Mouse (Mus musculus): ENCODE measurements around the gene Cadm2. TPM values are rescaled to one million over a fixed set of nuclear protein-coding genes. Genes with fewer than 3 reads are reported as not detected.

The Cadm2 gene
- polyA plus RNA-seq, 1 experiment from 2014 or later = 0.20 TPM

- 67% methylated on average over 3 of the region's 3 CpGs for WGBS
- no peak overlapping the region for H3K4me2 ChIP-seq
- H3K9ac ChIP-seq = no peak overlapping the region
- no peak for ATAC-seq (replicated peaks; ENCODE audit: insufficient number of reproducible peaks, insufficient read depth, low FRiP score, low read depth)
- H3K27ac ChIP-seq = no peak overlapping the region
- no peaks in the 10 kb centered on the region for H3K4me1 ChIP-seq (replicated peaks)
- H3K27me3 ChIP-seq = no peaks in the 10 kb centered on the region
- H3K36me3 ChIP-seq = no peaks in the 10 kb centered on the region
- no peaks in the 10 kb centered on the region for H3K9me3 ChIP-seq (replicated peaks)
- no peak overlapping the region for H3K4me3 ChIP-seq
Observed at GRCm38 (mm10) chr16:66824866-66825265, 795.8 kb downstream of the Cadm2 start.

GRCm38 (mm10) chr16:66811495-66811894 is 809.2 kb downstream of the Cadm2 start:
- no peak for ATAC-seq (replicated peaks; ENCODE audit: insufficient number of reproducible peaks, insufficient read depth, low FRiP score, low read depth)

DNA sequence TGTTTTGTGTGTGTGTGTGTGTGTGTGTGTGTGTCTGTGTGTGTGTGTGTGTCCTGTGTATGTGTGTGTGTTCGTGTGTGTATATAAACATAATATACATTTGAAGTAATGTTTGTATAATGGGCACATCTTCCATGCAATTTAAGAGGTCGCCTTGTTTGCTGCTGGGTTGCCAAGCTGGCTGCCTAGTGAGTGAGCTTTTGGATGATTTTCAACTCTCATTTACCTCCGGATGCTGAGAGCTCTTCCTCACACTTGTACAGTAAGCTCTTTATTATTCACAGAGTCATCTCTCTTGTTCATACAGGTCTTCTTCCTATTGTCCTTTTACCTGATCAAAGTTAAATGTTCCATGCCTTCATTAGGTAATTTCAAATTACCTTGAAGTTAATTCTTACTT is 822.5 kb downstream of the Cadm2 start:
- Histone ChIP-seq H3K9ac (no peak overlapping the region), H3K4me2 (no peak overlapping the region), H3K4me3 (no peak overlapping the region), H3K9me3 (replicated peaks) (no peaks in the 10 kb centered on the region), H3K4me1 (replicated peaks) (no peaks in the 10 kb centered on the region), H3K36me3 (no peaks in the 10 kb centered on the region), H3K27me3 (no peaks in the 10 kb centered on the region), H3K27ac (no peak overlapping the region)
- ATAC-seq (replicated peaks; ENCODE audit: insufficient number of reproducible peaks, insufficient read depth, low FRiP score, low read depth) = no peak
- WGBS = 65% methylated on average over 3 of the region's 3 CpGs

More at GRCm38 (mm10) chr16:66811495-66811894, 809.2 kb downstream of the Cadm2 start:
- Histone ChIP-seq H3K36me3 (no peaks in the 10 kb centered on the region), H3K27me3 (no peaks in the 10 kb centered on the region), H3K9ac (no peak overlapping the region), H3K9me3 (replicated peaks) (no peaks in the 10 kb centered on the region), H3K4me2 (no peak overlapping the region), H3K27ac (no peak overlapping the region), H3K4me1 (replicated peaks) (no peaks in the 10 kb centered on the region), H3K4me3 (no peak overlapping the region)

GRCm38 (mm10) chr16:66793067-66793466 is 827.6 kb downstream of the Cadm2 start:
- no peak for ATAC-seq (replicated peaks; ENCODE audit: insufficient number of reproducible peaks, insufficient read depth, low FRiP score, low read depth)
- Histone ChIP-seq H3K36me3 (no peaks in the 10 kb centered on the region), H3K9me3 (replicated peaks) (no peaks in the 10 kb centered on the region), H3K27ac (no peak overlapping the region), H3K9ac (no peak overlapping the region), H3K4me2 (no peak overlapping the region), H3K4me1 (replicated peaks) (no peaks in the 10 kb centered on the region), H3K27me3 (no peaks in the 10 kb centered on the region), H3K4me3 (no peak overlapping the region)
- WGBS = 75% methylated on average over 3 of the region's 3 CpGs

DNA sequence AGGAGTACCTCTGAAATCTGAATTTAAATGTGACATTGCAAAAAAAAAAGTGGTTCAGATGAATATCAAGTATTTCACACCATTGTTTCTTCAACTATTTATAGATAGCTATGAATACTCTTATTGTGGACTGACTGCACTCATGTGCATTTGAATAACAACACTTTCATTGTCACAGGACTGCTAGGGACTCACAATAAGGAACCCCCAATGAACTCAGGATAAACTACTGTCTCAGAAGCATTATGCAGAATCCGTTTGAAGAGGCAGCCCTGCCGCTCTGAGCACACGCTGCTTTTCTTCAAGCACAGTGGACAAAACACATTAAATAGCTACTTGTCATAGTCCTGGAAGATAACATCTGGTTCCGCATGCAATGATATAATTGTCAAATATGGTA is 848.8 kb downstream of the Cadm2 start:
- WGBS = 63% methylated on average over 4 of the region's 4 CpGs
- no peaks in the 10 kb centered on the region for H3K9me3 ChIP-seq (replicated peaks)
- H3K27ac ChIP-seq = no peak overlapping the region
- no peak overlapping the region for H3K9ac ChIP-seq
- no peaks in the 10 kb centered on the region for H3K27me3 ChIP-seq
- no peak overlapping the region for H3K4me3 ChIP-seq
- no peaks in the 10 kb centered on the region for H3K4me1 ChIP-seq (replicated peaks)
- no peak for ATAC-seq (replicated peaks; ENCODE audit: insufficient number of reproducible peaks, insufficient read depth, low FRiP score, low read depth)
- no peaks in the 10 kb centered on the region for H3K36me3 ChIP-seq
- no peak overlapping the region for H3K4me2 ChIP-seq

- Histone ChIP-seq H3K9ac (no peak overlapping the region), H3K4me3 (no peak overlapping the region), H3K4me1 (replicated peaks) (no peaks in the 10 kb centered on the region), H3K4me2 (no peak overlapping the region), H3K27me3 (no peaks in the 10 kb centered on the region), H3K27ac (no peak overlapping the region), H3K36me3 (no peaks in the 10 kb centered on the region), H3K9me3 (replicated peaks) (no peaks in the 10 kb centered on the region)
- 82% methylated on average over 4 of the region's 4 CpGs for WGBS
- no peak for ATAC-seq (replicated peaks; ENCODE audit: insufficient number of reproducible peaks, insufficient read depth, low FRiP score, low read depth)
Observed at GRCm38 (mm10) chr16:66769545-66769944, 851.2 kb downstream of the Cadm2 start.

DNA sequence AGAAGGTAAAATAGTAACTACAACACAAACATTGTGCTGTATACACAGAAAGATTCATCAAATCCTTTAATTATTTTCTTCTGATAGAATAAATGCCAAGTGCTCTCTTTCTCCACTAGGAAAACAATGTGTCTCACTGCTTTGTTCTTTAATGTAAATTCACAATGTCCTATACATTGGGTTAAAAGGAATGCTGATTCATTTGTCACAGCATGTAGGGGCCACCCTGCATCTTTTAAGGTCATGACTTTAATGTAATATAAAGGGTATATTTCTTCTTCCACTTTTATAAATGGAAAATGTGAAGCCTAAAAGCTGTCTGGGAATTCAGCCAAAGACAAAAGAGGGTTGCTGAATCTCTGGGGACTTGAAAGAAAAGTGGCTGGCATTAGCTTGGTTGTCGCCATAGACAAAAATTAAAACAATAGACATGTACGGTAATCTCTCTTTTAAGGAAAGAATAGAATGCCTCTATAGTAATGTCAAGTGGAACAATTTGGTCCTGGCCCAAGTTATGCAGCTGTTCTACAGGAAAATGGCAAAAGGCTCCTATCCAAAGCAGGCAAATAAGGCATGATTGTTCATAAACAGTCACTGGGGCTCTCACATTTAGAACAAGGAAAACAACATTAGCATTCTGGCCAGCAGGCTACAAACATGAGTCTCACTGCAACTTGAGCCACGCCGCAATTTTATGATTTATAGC is 851.9 kb downstream of the Cadm2 start:
- H3K9ac ChIP-seq = no peak overlapping the region
- no peak for ATAC-seq (replicated peaks; ENCODE audit: insufficient number of reproducible peaks, insufficient read depth, low FRiP score, low read depth)
- H3K27ac ChIP-seq = no peak overlapping the region
- H3K4me3 ChIP-seq = no peak overlapping the region
- no peaks in the 10 kb centered on the region for H3K36me3 ChIP-seq
- H3K4me1 ChIP-seq (replicated peaks) = no peaks in the 10 kb centered on the region
- H3K4me2 ChIP-seq = no peak overlapping the region
- H3K9me3 ChIP-seq (replicated peaks) = no peaks in the 10 kb centered on the region
- 67% methylated on average over 4 of the region's 4 CpGs for WGBS
- H3K27me3 ChIP-seq = no peaks in the 10 kb centered on the region

GRCm38 (mm10) chr16:66761546-66762473 is 858.9 kb downstream of the Cadm2 start:
- H3K9ac ChIP-seq = no peak overlapping the region
- ATAC-seq (replicated peaks; ENCODE audit: insufficient number of reproducible peaks, insufficient read depth, low FRiP score, low read depth) = no peak
- H3K4me3 ChIP-seq = no peak overlapping the region
- H3K27me3 ChIP-seq = no peaks in the 10 kb centered on the region
- H3K4me2 ChIP-seq = no peak overlapping the region
- no peaks in the 10 kb centered on the region for H3K36me3 ChIP-seq
- no peaks in the 10 kb centered on the region for H3K4me1 ChIP-seq (replicated peaks)
- H3K9me3 ChIP-seq (replicated peaks) = no peaks in the 10 kb centered on the region
- no peak overlapping the region for H3K27ac ChIP-seq

- Histone ChIP-seq H3K9ac (no peak overlapping the region), H3K36me3 (no peaks in the 10 kb centered on the region), H3K27me3 (no peaks in the 10 kb centered on the region), H3K4me3 (no peak overlapping the region), H3K4me2 (no peak overlapping the region), H3K4me1 (replicated peaks) (no peaks in the 10 kb centered on the region), H3K9me3 (replicated peaks) (no peaks in the 10 kb centered on the region), H3K27ac (no peak overlapping the region)
- WGBS = 84% methylated on average over 2 of the region's 2 CpGs
- no peak for ATAC-seq (replicated peaks; ENCODE audit: insufficient number of reproducible peaks, insufficient read depth, low FRiP score, low read depth)
Observed at GRCm38 (mm10) chr16:66748533-66748932, 872.2 kb downstream of the Cadm2 start.

- H3K9ac ChIP-seq = no peak overlapping the region
- no peak for ATAC-seq (replicated peaks; ENCODE audit: insufficient number of reproducible peaks, insufficient read depth, low FRiP score, low read depth)
- no peak overlapping the region for H3K4me3 ChIP-seq
- H3K9me3 ChIP-seq (replicated peaks) = no peaks in the 10 kb centered on the region
- H3K4me1 ChIP-seq (replicated peaks) = no peaks in the 10 kb centered on the region
- WGBS = 41% methylated on average over 3 of the region's 3 CpGs
- H3K27me3 ChIP-seq = no peaks in the 10 kb centered on the region
- no peaks in the 10 kb centered on the region for H3K36me3 ChIP-seq
- H3K4me2 ChIP-seq = no peak overlapping the region
- H3K27ac ChIP-seq = no peak overlapping the region
Observed at GRCm38 (mm10) chr16:66731212-66731611, 889.5 kb downstream of the Cadm2 start.

- Histone ChIP-seq H3K27me3 (no peaks in the 10 kb centered on the region), H3K36me3 (no peaks in the 10 kb centered on the region), H3K9ac (no peak overlapping the region), H3K4me3 (no peak overlapping the region), H3K4me1 (replicated peaks) (no peaks in the 10 kb centered on the region), H3K27ac (no peak overlapping the region), H3K9me3 (replicated peaks) (no peaks in the 10 kb centered on the region), H3K4me2 (no peak overlapping the region)
- ATAC-seq (replicated peaks; ENCODE audit: insufficient number of reproducible peaks, insufficient read depth, low FRiP score, low read depth) = no peak
- 66% methylated on average over 3 of the region's 3 CpGs for WGBS
Observed at GRCm38 (mm10) chr16:66706476-66706875, 914.2 kb downstream of the Cadm2 start.

GRCm38 (mm10) chr16:66694783-66695182 is 925.9 kb downstream of the Cadm2 start:
- H3K9me3 ChIP-seq (replicated peaks) = no peaks in the 10 kb centered on the region
- no peaks in the 10 kb centered on the region for H3K36me3 ChIP-seq
- H3K4me1 ChIP-seq (replicated peaks) = no peaks in the 10 kb centered on the region
- H3K27me3 ChIP-seq = no peaks in the 10 kb centered on the region
- no peak overlapping the region for H3K27ac ChIP-seq
- no peak for ATAC-seq (replicated peaks; ENCODE audit: insufficient number of reproducible peaks, insufficient read depth, low FRiP score, low read depth)
- H3K9ac ChIP-seq = no peak overlapping the region
- H3K4me3 ChIP-seq = no peak overlapping the region
- H3K4me2 ChIP-seq = no peak overlapping the region

All from heart, embryonic 15.5 days (tissue).